Mouse (Mus musculus) heart, postnatal 14 days (tissue): ENCODE measurements around the gene Olfr461. TPM values are rescaled to one million over a fixed set of nuclear protein-coding genes. Genes with fewer than 3 reads are reported as not detected.
"Not testable (repeated sequence)": the region's sequence is repeated elsewhere in the genome, so short reads cannot be mapped to it uniquely, and the experiment has no call there.

ENCODE experiments used
- DNase-seq, 2 experiments: peaks; one replicate each; pipeline ENCODE4 v3.0.0; 2021 to 2022
- intact Hi-C: fragments of 180-260 bp; cut with DNase I; formaldehyde crosslinking; loops from one replicate; pipeline ENCODE4 v1.15.1; 2025
- long read RNA-seq, 2 experiments: library from polyadenylated mRNA; stranded (forward); transcript quantifications; one replicate each; pipeline ENCODE4 v2.0.0; 2021
- total RNA-seq, 2 experiments: library from RNA; stranded (reverse); gene quantifications; 2 replicates each; pipeline ENCODE4 v1.2.3; 2021

The Olfr461 gene
- not detected for total RNA-seq
- long read RNA-seq, experiment 1: 0 reads
- long read RNA-seq, experiment 2: 0 reads

DNA sequence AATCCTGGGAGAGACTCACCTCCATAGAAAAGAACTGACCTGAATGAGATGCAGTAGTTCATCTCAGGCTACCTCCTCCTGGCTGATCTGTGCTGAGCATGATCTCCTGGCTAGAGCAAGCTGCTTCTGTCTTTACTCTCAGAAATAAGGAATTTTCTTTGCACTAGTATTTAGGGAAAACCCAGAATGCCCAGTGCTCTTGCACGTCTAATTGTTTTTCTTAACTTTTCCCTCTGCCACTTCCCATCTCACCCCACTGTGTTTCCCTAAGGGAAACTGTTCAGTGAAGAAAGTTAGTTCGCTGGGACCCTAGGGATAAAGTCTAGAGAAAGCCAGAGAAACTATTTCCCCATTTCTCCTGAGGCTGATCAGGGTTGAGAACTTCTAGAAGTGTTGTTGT is at the start of gene Olfr461:
Olfr461 (minus strand) TSS at position 101 of the 400 bp plus-strand sequence.
- intact Hi-C loops: no loop called here
- DNase-seq: no peak

DNA sequence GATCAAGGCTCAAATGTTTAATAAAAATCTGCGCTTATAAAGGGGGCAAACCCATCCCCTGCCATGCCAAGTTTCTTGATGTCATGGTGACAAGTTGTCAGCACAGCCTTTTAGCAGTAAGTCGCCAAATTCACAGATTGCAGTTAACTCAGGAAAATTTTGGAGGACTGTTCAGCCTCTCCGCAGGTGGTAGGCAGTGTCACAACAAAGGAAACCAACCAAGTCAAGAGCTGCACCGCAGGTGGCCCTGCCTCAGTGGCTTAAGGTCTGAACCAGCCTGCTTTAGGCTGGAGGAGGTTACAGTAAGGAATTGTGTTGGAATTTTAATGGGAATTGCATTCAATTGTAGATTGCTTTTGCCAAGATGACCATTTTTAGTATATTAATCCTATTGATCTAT is 43.7 kb upstream of the Olfr461 start:
- DNase-seq, intact Hi-C loops: not testable (repeated sequence)

DNA sequence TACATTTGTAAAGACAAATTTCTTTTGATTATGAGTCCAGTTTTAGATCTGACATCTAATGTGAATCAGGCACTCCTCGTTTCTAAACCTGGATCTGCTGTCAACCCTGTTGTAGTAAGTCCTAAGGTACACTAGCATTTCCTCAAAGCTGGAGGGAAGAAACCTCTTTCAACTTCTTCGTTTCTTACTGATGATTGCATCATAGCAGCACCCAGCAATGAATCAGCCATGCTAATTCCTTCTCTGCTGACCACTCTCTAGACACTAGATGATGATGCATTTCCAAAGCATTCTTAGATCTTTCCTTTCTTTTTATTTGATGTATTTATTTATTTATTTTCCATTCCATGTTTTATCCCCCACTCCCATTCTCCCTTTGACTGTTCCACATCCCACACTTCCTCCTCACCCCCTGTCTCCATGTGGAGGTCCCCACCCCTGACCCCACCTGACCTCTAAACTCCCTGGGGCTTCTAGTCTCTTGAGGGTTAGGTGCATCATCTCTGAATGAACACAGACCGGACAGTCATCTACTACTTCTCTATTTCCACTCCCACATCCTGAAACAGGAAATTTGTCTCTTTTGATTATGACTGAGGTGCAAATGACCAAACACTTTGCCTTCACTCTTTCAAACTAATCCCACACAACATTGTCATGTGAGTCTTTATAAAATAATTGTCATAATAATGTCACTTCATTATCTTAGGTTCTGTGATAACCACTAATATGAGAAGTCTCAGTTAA is 40.1 kb upstream of the Olfr461 start:
- DNase-seq: no peak
- intact Hi-C loops: no loop called here

DNA sequence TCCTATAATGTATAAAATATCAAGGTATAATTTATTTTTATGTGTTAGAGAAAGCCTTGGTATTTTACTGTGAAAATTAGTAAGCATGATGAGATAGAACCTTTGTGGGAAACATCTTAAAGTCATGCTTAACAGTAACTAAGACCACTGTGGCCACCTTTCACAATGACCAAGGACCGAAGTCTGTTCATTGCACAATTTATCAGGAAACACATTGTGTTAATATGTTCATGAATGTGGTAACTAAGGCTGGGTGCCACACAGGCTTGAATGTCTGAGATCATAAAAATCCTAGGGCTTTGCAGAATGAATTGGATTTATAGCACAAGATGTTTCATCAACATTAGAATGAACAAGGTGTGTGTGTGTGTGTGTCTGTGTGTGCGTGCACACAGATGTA is 33.5 kb upstream of the Olfr461 start:
- intact Hi-C loops: no loop called here
- no peak for DNase-seq

DNA sequence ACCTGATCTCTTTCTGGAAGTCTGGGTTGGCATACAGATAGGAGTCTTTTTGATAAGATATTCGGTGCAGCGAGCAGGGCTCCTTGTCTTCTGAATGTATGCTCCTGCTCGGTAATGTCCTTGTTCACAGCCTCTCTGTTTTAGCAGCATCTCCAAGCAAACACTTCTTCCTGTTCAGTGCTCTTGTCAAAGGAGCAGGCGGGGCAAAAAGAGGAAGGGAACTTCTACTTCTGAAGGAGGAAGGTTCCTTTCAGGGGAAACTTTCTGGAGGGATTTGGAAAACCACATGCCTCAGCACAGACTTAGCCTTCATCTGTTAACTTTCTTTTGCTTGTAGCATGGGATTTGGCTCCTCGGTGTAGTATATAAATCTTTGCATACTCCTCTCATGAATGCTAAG is 30.8 kb upstream of the Olfr461 start, which contains the start of gene Clec5a:
Clec5a (minus strand) TSS at position 177 of the 400 bp plus-strand sequence.
- intact Hi-C loops: no loop called here
- no peak for DNase-seq

DNA sequence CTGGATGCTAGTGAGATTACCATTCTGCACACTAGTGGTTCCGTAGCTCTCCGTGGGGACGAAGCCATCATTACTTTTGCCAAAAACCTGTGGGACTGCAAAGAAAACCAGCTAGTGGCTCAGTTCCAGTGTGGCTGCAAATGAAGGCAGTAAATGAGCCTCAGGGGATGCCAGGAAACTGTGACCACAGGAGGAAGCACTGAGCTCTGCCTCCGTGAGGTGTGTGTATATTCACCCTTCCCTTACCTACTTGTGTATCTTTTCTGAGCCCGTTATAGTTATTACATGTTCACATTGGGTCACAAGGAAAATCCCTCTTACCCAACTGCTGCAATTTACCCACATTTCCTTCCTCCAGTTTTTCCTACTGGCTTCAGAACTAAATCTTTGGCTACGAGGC is 29.5 kb upstream of the Olfr461 start:
- DNase-seq: no peak
- intact Hi-C loops: no loop called here

DNA sequence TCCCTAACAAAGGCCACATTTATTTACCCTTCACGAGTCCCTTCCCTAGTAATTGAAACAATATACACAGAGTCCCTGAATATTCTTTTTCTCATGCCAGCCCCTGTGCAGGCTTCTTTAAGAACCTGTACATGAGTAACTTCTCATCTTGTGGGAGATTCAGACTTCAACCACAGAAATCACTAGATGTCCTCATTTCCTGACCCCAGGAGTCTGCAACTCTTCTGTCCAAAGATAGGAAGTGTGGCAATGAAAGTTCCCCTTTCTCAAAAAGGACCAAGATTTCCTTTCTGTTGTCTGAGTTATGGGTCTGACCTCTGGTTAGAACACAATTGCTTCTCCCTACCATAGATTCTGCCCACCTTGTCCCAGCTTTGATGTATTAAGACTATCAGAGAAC is 21.5 kb upstream of the Olfr461 start:
- DNase-seq: no peak
- intact Hi-C loops: no loop called here

DNA sequence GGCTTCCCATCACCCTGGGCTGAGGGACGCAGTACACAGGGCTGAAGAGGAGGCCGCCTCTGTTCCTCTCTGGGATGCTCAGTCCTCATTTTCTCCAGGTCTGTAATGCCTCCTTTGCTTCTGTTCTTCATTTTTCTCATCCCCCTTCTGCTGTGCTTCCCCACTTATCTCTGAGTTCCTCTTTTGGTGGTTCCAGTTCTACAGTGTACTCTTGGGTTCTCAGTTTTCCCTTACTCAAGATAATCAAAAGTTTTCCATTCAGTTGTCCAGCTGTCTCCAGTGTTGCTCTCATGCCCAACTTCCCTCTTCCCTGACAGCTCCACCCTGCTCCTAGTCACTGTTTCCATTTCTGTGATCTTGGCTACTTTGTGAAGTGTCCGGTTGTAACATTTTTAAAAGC is 18.8 kb upstream of the Olfr461 start:
- intact Hi-C loops: no loop called here
- no peak for DNase-seq

DNA sequence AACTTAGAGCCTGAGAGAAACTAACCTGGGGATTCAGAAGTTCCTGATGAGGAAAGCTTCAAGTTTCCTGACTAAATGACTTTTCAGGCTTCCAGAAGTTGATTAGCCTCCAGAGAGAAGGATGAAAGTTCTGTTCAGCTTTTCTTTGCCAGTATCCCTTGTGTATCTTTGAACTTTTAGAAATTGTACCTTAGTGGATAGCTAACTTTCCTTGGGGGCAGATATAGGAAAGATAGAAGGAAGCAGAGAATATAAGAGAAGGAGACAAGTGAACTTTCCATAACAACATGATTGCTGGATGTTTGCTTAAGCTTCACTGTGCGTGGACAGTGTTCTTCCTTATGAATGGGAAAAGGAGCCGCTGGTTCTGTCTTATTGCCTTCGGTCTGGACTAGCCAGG is 14.3 kb upstream of the Olfr461 start, which contains the start of gene Olfr460:
Olfr460 (plus strand) TSS at position 301 of the 400 bp plus-strand sequence.
- DNase-seq: no peak
- intact Hi-C loops: no loop called here

DNA sequence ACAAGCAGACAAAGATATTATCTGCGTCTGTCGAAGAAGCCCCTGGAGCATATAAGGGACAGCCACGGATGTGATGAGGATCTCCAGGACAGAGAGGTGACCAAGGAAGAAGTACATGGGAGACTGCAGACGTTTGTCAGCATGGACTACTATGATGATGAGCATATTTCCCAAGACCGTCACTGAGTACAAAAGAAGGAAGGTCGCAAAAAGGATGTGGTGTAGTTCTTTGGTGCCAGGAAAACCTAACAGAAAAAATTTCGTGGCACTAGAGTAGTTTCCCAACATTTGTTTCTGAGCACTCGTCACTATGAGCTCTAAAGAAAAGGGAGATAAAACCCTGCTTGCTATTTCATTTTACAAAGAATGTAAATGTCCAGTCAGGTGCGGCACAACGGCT is 10.2 kb downstream of the Olfr461 start:
- intact Hi-C loops: no loop called here
- no peak for DNase-seq

DNA sequence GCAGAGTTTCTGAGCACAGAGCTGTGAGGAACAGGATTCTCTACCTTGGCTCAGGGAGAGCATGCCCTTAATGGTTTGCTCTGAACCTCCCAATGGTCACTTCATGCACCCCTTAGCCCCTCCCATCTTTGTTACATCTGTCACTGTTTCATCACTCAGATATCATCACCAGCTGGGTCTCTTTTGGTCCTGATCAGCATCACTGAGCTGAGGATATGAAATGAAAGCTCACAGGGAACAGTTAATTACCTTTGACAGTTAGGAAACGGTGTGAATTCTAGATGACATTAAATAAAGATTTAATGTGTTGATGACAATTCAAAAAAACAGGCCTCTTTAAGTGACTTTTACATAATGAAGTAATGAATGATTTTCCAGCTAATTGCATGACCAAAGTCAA is 35.4 kb downstream of the Olfr461 start, which contains the start of gene Prss37:
Prss37 (minus strand) TSS at position 101 of the 400 bp plus-strand sequence.
- DNase-seq: no peak
- intact Hi-C loops: no loop called here

DNA sequence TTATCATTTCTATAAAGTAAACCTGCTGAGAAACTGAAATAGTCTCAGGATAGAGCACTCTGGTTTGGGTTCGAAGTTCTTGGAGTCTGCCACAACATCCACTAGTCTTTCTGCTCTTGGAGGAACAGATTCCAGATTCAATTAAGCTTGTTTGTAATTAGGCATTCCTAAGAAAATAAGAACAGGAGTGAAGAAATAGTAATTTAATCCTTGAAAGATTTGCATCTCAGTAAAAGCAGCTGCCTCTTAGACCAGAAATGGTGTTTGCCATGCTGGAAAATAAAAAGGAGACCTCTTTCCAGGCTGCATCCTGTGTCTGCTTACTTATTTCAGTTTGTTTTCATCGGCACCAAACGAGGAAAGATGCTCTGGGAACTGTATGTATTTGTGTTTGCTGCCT is 61.6 kb downstream of the Olfr461 start, which contains the start of gene Tas2r108:
Tas2r108 (plus strand) TSS at position 301 of the 400 bp plus-strand sequence.
- no peak for DNase-seq
- intact Hi-C loops: no loop called here

Other genes with a start within 250 kb of the Olfr461 start
- gene Agk, start 229.9 kb downstream of the Olfr461 start, total RNA-seq: 10 to 100 TPM; 18.4 TPM
- 1 to 10 TPM; 3.3 to 3.4 TPM for gene E330009J07Rik, start 118.9 kb downstream of the Olfr461 start, total RNA-seq
- gene Wee2, start 116.0 kb downstream of the Olfr461 start, total RNA-seq: not detected
- gene Ssbp1, start 83.7 kb downstream of the Olfr461 start, total RNA-seq: 10 to 100 TPM; 31.8 to 36.3 TPM
- not detected for gene Tas2r137, start 63.8 kb downstream of the Olfr461 start, total RNA-seq
- gene Tas2r108, start 61.5 kb downstream of the Olfr461 start, total RNA-seq: not detected
- gene Prss37, start 35.5 kb downstream of the Olfr461 start, total RNA-seq: not detected
- gene Olfr460, start 14.4 kb upstream of the Olfr461 start, total RNA-seq: not detected
- gene Clec5a, start 30.8 kb upstream of the Olfr461 start, total RNA-seq: 1 to 10 TPM in 1 of 2 experiments, under 1 TPM in 1; 0.91 to 1.1 TPM
- not detected for gene Tas2r138, start 58.3 kb upstream of the Olfr461 start, total RNA-seq
- gene Mgam, start 73.8 kb upstream of the Olfr461 start, total RNA-seq: under 1 TPM; 0.38 to 0.68 TPM